Mouse (Mus musculus) layer of hippocampus, adult 11-12 months (tissue): ENCODE results near the gene 4931406C07Rik.
"Not testable (repeated sequence)": the region's sequence is repeated elsewhere in the genome, so short reads cannot be mapped to it uniquely, and the experiment has no call there.

Experiments
- DNase-seq: peaks from one replicate; pipeline ENCODE4 v3.0.0; 2022; ENCODE audit warnings: low spot score

Gene 4931406C07Rik

GRCm38 (mm10) chr9:15306398-15307119 is at the start of gene 4931406C07Rik:
Gene 4931406C07Rik, minus strand, starts transcription at chr9:15306448.
- no peak for DNase-seq

DNA sequence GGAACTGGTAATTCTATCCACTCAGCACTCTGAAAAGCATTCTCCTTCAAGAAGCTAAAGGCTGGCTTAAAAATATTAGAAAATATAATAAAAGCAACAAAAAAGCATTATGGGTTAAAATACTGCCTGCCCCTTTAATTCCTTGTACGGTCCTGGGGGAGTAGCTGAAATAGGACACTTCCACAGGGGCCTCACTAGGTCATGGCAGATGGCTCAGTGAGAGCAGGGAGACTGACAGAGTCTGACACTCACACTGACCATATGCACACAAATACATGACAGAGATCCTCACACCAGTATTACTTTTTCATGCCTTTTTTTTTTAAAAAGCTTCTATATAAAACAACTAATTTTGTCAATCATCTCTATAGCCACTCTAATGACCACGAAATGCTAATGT is 43.7 kb upstream of the 4931406C07Rik start:
- DNase-seq, result no peak

- no peak for DNase-seq
These were observed 31.5 kb upstream of the 4931406C07Rik start for GRCm38 (mm10) chr9:15337776-15338175.

GRCm38 (mm10) chr9:15318170-15318742 is 12.0 kb upstream of the 4931406C07Rik start:
- DNase-seq, result no peak

GRCm38 (mm10) chr9:15317223-15318169 is 11.2 kb upstream of the 4931406C07Rik start:
- DNase-seq, result no peak

GRCm38 (mm10) chr9:15316296-15316695 is 10.0 kb upstream of the 4931406C07Rik start:
- not testable (repeated sequence) for DNase-seq

DNA sequence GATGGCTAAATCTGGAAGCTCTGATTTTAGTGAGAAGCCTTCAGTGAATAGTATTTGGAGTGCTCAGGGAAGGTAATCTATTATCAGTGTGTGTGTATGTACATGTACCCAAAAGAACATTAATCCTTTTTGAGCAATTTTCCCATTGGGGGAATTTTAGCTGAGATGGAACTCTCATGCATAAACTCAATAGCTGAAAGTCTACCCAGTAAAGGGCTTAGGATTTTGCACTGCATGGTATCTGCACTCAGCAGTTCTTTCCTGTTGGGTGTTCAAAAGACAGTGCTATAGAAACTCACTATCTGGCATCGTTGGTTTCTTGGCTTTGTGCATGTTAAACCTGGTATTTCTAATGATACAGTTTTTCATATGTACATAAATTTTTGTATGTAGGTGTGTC is 8.4 kb upstream of the 4931406C07Rik start:
- DNase-seq, result no peak

DNA sequence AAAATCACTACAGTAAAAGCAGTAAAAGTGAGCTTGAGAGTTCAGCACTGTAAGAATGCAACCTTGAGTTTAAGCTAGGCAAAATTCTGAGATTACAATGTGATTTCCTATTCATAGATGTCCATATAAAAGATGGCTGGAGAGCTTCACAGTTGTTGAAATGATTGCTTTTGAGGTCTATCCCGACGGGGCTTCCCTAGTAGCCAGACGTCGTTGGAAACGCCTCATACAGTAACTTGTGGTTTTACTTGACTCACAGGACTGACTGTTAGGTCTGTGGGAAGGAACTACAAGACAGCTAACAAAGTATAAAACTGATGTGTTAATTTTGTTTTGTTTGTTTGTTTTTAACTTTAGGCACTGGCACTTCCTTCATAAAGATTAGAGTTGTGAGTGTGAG is 7.4 kb upstream of the 4931406C07Rik start:
- no peak for DNase-seq

GRCm38 (mm10) chr9:15312054-15312735 is 5.9 kb upstream of the 4931406C07Rik start:
- DNase-seq, result no peak

DNA sequence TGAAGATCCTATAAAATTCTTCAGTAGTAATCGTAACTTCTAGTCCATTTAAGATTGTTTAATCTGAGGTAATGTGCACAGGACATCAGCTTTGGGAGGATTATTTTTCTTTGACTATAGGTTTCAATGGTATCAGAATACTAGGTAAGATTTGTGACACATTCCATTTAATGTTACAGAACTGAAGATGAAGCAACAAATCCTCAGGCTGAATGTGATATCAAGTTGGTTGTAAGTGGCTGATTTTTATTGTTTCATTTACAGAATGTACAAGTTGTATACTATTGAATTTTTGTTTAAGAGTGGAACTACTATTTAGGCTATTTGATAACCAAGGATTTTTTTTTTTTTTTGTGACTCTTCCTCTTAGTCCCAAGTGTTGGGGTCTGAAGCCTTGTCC is 3.9 kb upstream of the 4931406C07Rik start:
- DNase-seq, result no peak

DNA sequence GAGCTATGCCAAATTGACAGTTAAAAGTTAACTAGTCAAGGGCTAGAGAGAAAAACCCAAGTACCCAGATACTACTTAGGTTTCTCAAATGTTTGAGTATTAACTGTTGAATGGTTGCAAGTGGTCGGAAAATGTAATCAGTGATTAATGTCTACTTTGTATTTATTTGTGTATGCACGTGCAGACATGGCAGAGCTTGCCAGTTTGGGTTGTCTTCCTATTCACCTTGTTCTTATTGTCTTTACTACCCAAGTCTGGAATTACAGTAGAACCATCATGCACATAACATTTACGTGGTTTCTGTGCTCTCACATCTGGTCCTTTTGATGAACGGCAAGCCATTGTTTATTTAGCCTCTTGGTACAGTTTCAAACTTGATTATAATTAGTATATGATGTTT is 3.2 kb upstream of the 4931406C07Rik start:
- DNase-seq, result no peak

- no peak for DNase-seq
These were observed 2.0 kb upstream of the 4931406C07Rik start for GRCm38 (mm10) chr9:15308254-15308653.

GRCm38 (mm10) chr9:15307257-15307656 is 1.0 kb upstream of the 4931406C07Rik start:
- DNase-seq, result no peak

- DNase-seq, result peak; percentile 97
These were observed 498 bp downstream of the 4931406C07Rik start, which contains the start of gene Taf1d for GRCm38 (mm10) chr9:15305503-15306397. Gene Taf1d, plus strand, starts transcription at chr9:15306214.

GRCm38 (mm10) chr9:15302881-15303280 is 3.4 kb downstream of the 4931406C07Rik start:
- DNase-seq, result no peak

DNA sequence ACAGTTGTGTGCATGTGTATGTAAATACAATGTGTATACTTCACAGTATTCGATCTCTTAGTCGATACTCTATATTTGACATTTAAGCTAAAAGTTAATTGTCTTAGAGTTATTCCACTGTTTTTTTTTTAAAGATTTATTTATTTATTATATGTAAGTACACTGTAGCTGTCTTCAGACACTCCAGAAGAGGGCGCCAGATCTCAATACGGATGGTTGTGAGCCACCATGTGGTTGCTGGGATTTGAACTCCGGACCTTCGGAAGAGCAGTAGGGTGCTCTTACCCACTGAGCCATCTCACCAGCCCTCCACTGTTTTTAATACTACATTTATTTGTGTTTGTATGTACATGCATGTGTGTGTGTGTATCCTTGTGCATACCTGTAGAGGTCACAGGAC is 4.2 kb downstream of the 4931406C07Rik start:
- DNase-seq, result not testable (repeated sequence)

GRCm38 (mm10) chr9:15301399-15301798 is 4.8 kb downstream of the 4931406C07Rik start:
- DNase-seq, result peak; percentile 32

GRCm38 (mm10) chr9:15300056-15300455 is 6.2 kb downstream of the 4931406C07Rik start:
- no peak for DNase-seq

GRCm38 (mm10) chr9:15298451-15298850 is 7.8 kb downstream of the 4931406C07Rik start:
- DNase-seq, result no peak

DNA sequence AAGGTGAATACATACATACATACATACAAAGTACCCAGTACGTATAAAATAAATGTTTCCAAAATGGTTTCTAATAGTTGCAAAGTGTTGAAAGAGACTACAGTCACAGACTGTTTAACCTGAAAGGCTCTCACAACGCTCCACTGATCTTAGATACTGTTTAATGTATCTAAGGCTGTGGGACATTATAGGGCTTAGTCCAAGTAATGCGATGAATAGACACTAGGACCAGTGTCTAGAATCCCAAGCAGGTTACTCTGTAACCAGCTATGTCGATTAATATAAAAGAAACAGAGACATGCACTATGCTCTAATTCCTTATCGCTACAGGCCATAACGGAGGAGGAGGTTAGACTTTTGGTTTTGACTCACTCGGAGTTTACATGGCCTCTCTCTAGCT is 9.1 kb downstream of the 4931406C07Rik start:
- no peak for DNase-seq

DNA sequence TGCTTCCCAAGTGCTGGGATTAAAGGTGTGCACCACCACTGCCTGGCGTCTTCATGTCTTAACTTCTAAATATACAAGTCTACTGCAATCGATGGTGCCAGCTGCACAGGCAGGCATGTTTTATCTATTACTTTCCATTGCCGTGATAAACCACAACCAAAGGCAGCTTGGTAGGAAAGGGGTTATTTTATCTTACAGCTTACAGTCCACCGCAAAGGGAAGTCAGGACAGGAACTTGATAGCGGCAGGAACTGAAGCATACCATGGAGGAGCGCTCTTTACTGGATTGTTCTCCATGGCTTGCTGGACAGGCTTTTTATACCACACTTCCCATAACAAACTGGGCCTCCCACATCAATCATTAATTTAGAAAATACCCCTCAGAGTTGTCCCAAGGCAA is 17.0 kb downstream of the 4931406C07Rik start:
- DNase-seq, result no peak
